16 mouse cellular contexts compared by ENCODE assay signal in the genomic region with DNA sequence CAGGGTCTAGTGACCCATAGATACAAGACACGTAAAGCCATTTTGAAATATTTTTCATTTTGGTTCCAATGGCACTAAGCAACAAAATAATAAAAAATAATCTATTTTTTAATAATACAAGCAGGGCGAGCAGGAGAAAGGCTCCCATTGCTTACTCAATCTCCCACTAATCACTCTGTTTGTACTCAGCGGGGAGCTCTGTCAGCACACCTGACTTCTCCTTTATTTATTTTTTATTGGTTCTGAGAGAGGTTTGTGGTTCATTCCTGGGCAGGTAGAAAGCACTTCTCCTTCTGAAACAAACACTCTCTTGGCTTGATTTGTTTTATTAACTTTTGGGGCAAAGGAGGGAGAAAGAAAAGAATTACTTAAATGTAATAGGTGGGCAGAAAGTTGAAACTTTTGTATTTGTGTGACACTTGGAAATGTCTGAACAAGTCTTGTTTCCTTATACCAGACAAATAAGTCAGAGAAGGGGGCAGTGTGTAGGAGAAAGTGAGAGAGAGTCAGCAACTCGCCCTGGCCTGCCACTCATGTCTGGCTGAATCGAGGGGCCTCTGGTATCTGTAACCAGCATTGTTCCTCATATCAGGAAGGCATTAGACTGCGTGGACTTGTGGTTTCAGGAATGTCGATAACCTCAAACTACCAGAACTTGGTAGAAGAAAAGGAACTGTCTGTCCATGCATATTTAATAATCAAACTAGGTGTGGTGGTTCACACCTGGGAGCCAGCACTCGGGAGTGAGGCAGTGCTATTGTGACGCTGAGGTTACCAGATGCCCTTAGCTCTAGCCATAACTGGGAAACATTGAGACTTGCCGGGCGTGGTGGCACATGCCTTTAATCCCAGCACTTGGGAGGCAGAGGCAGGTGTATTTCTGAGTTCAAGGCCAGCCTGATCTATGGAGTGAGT.
"Had no signal": no experiment of that assay in that cellular context is flagged by ENCODE, and none has a peak within 500 bp of the region (broad histone marks: within the 10 kb centered on the region; RNA-seq: fewer than 3 reads in every experiment).

No protein-coding gene starts in this region.

- H3K4me3 ChIP-seq: limb, embryonic 15.5 days; liver, embryonic 12.5 days; midbrain, embryonic 10.5 days; midbrain, embryonic 15.5 days; neural tube, embryonic 13.5 days had no signal

- H3K36me3 ChIP-seq: limb, embryonic 15.5 days; liver, embryonic 12.5 days; midbrain, embryonic 10.5 days; midbrain, embryonic 15.5 days; neural tube, embryonic 13.5 days had no signal

- ATAC-seq: inflammation-experienced regulatory T-cells, adult 6 months; intestine, postnatal 0 days; liver, embryonic 12.5 days; midbrain, embryonic 15.5 days had no signal

- H3K9me3 ChIP-seq: limb, embryonic 15.5 days; midbrain, embryonic 10.5 days; midbrain, embryonic 15.5 days; neural tube, embryonic 13.5 days had no signal

- H3K27ac ChIP-seq: limb, embryonic 15.5 days; liver, embryonic 12.5 days; midbrain, embryonic 10.5 days; midbrain, embryonic 15.5 days; neural tube, embryonic 13.5 days had no signal

- H3K4me2 ChIP-seq: limb, embryonic 15.5 days; liver, embryonic 12.5 days; midbrain, embryonic 15.5 days; neural tube, embryonic 13.5 days had no signal

- H3K9ac ChIP-seq: limb, embryonic 15.5 days; liver, embryonic 12.5 days; midbrain, embryonic 15.5 days; neural tube, embryonic 13.5 days had no signal

- H3K27me3 ChIP-seq: limb, embryonic 15.5 days; liver, embryonic 12.5 days; midbrain, embryonic 15.5 days; neural tube, embryonic 13.5 days had no signal

- DNase-seq: kidney, adult 8-10 months; kidney, postnatal 25 days; layer of hippocampus, adult 9-11 months; layer of hippocampus, postnatal 36 days; lung, postnatal 10 days; retina, postnatal 1 day; right cerebral cortex, postnatal 14 days; thymus, adult 2 months; thymus, postnatal 25 days had no signal

- H3K4me1 ChIP-seq: limb, embryonic 15.5 days; liver, embryonic 12.5 days; midbrain, embryonic 10.5 days; midbrain, embryonic 15.5 days; neural tube, embryonic 13.5 days had no signal
